Mouse (Mus musculus) forebrain, postnatal 0 days (tissue): ENCODE results near the gene Inava. TPM values are rescaled to one million over a fixed set of nuclear protein-coding genes. Genes with fewer than 3 reads are reported as not detected.

Experiments used
- ATAC-seq: fragments of 200-750 bp; cut with Nextera tagmentation; 2 replicates; pipeline ENCODE4 v1.8.0; 2017; ENCODE audit warnings: mild to moderate bottlenecking, moderate library complexity
- DNase-seq: peaks from one replicate; pipeline ENCODE4 v3.0.0-alpha.2; 2015
- H3K27ac ChIP-seq: fragments of 300-500 bp; sonication (generic); 2 replicates; pipeline ENCODE4 v1.5.1; 2014; ENCODE audit warnings: low read depth, mild to moderate bottlenecking, antibody characterized with exemption, low read length, moderate library complexity, mixed read lengths
- H3K27me3 ChIP-seq: fragments of 300-500 bp; sonication (generic); 2 replicates; pipeline ENCODE4 v1.6.1; 2014; ENCODE audit warnings: mild to moderate bottlenecking, low read length, mixed read lengths; ENCODE audit not compliant: insufficient read depth
- H3K36me3 ChIP-seq: fragments of 300-500 bp; sonication (generic); 2 replicates; pipeline ENCODE4 v1.6.1; 2014; ENCODE audit warnings: mild to moderate bottlenecking, moderate library complexity; ENCODE audit not compliant: insufficient read depth
- H3K4me1 ChIP-seq: fragments of 300-500 bp; sonication (generic); 2 replicates; pipeline ENCODE4 v1.6.1; 2014; ENCODE audit warnings: antibody characterized with exemption; ENCODE audit not compliant: insufficient read depth
- H3K4me2 ChIP-seq: fragments of 300-500 bp; sonication (generic); 2 replicates; pipeline ENCODE4 v1.6.1; 2014; ENCODE audit warnings: low read depth, mild to moderate bottlenecking, moderate library complexity
- H3K4me3 ChIP-seq: fragments of 300-500 bp; sonication (generic); 2 replicates; pipeline ENCODE4 v1.5.1; 2014; ENCODE audit warnings: low read depth, low read length, mixed read lengths
- H3K9ac ChIP-seq: fragments of 300-500 bp; sonication (generic); 2 replicates; pipeline ENCODE4 v1.6.1; 2014; ENCODE audit warnings: mild to moderate bottlenecking
- H3K9me3 ChIP-seq: fragments of 300-500 bp; sonication (generic); 2 replicates; pipeline ENCODE4 v1.6.1; 2016; ENCODE audit warnings: low read length
- CTCF ChIP-seq: sonication (generic); IDR thresholded peaks from 2 replicates; pipeline ENCODE4 v1.5.1; 2016; ENCODE audit warnings: antibody characterized with exemption, control low read depth, low read depth
- WGBS: fragments of 180-500 bp; shearing (Covaris S2); extraction: QIAGEN DNeasy Blood & Tissue Kit; methylation state at CpG from one replicate; pipeline ENCODE4 v1.1.7; 2014; 5-methylcytosine and 5-hydroxymethylcytosine counted together
- polyA plus RNA-seq: library from polyadenylated mRNA; unstranded; fragments of >200 nt; fragmentation: Nextera tagmentation; extraction: Ambion mirVana; gene quantifications from 2 replicates; pipeline ENCODE4 v1.2.1, GENCODE M21; 2015
- total RNA-seq: library from RNA; depleted of rRNA; stranded (reverse); fragments of >200 nt; gene quantifications from 2 replicates; pipeline ENCODE4 v1.2.3, GENCODE M21; 2014; rRNA removed

Gene Inava
- total and polyA plus RNA-seq, 2 experiments from 2014 or later, result 2.6 to 12.6 TPM

GRCm38 (mm10) chr1:136167657-136168056, 66.4 kb downstream of the Inava start:
- Histone ChIP-seq H3K27ac (no peak overlapping the region), H3K4me2 (no peak overlapping the region), H3K27me3 (no peaks in the 10 kb centered on the region), H3K4me3 (no peak overlapping the region), H3K9me3 (no peaks in the 10 kb centered on the region), H3K9ac (no peak overlapping the region), H3K4me1 (no peaks in the 10 kb centered on the region), H3K36me3 (peaks cover 94% of the 10 kb centered on the region)
- WGBS, result 70% methylated on average over 8 of the region's 8 CpGs
- DNase-seq, result no peak
- TF ChIP-seq CTCF, result peak; percentile 34
- no peak for ATAC-seq

- H3K36me3 ChIP-seq, result peaks cover 94% of the 10 kb centered on the region
- 42% methylated on average over 2 of the region's 2 CpGs for WGBS
- H3K4me3 ChIP-seq, result no peak overlapping the region
- DNase-seq, result peak; percentile 46
- no peak for TF ChIP-seq CTCF
- no peaks in the 10 kb centered on the region for H3K9me3 ChIP-seq
- peak; percentile 70 for ATAC-seq
- H3K27me3 ChIP-seq, result no peaks in the 10 kb centered on the region
- H3K4me1 ChIP-seq, result no peaks in the 10 kb centered on the region
- no peak overlapping the region for H3K4me2 ChIP-seq
- no peak overlapping the region for H3K27ac ChIP-seq
- H3K9ac ChIP-seq, result no peak overlapping the region
These were observed 68.6 kb downstream of the Inava start for GRCm38 (mm10) chr1:136165436-136165835.

Other genes with a start within 250 kb of the Inava start
- gene Igfn1, start 227.9 kb downstream of the Inava start, total RNA-seq, result not detected in 2 replicates
- gene Igfn1, start 227.9 kb downstream of the Inava start, polyA plus RNA-seq, result not detected in 2 replicates
- 91.7 and 95.5 TPM in 2 replicates for gene Tmem9, start 226.1 kb downstream of the Inava start, total RNA-seq
- gene Tmem9, start 226.1 kb downstream of the Inava start, polyA plus RNA-seq, result 156 and 175 TPM in 2 replicates
- 0.46 TPM in 1 of 2 replicates, not detected in the other for gene Ascl5, start 183.5 kb downstream of the Inava start, total RNA-seq
- 0.36 and 0.90 TPM in 2 replicates for gene Ascl5, start 183.5 kb downstream of the Inava start, polyA plus RNA-seq
- gene Cacna1s, start 181.5 kb downstream of the Inava start, total RNA-seq, result 0.62 and 1.1 TPM in 2 replicates
- 0.30 and 1.1 TPM in 2 replicates for gene Cacna1s, start 181.5 kb downstream of the Inava start, polyA plus RNA-seq
- 120 and 135 TPM in 2 replicates for gene Kif21b, start 102.9 kb downstream of the Inava start, total RNA-seq
- 24.8 and 29.2 TPM in 2 replicates for gene Kif21b, start 102.9 kb downstream of the Inava start, polyA plus RNA-seq
- gene Mroh3, start 21.4 kb downstream of the Inava start, total RNA-seq, result not detected in 2 replicates
- not detected in 2 replicates for gene Mroh3, start 21.4 kb downstream of the Inava start, polyA plus RNA-seq
- gene Gpr25, start 26.6 kb upstream of the Inava start, total RNA-seq, result 2.0 and 2.2 TPM in 2 replicates
- 2.2 TPM in 2 replicates for gene Gpr25, start 26.6 kb upstream of the Inava start, polyA plus RNA-seq
- 120 and 135 TPM in 2 replicates for gene Camsap2, start 111.8 kb upstream of the Inava start, total RNA-seq
- gene Camsap2, start 111.8 kb upstream of the Inava start, polyA plus RNA-seq, result 16.1 and 20.1 TPM in 2 replicates
- 16.2 and 18.8 TPM in 2 replicates for gene Ddx59, start 181.0 kb upstream of the Inava start, total RNA-seq
- 14.6 and 17.8 TPM in 2 replicates for gene Ddx59, start 181.0 kb upstream of the Inava start, polyA plus RNA-seq
- gene Kif14, start 232.1 kb upstream of the Inava start, total RNA-seq, result 1.1 and 1.3 TPM in 2 replicates
- 0.42 and 0.56 TPM in 2 replicates for gene Kif14, start 232.1 kb upstream of the Inava start, polyA plus RNA-seq